Mouse (Mus musculus) ES-Bruce4 (cell line): ENCODE measurements at regions not wholly inside any gene's neighbourhood (a gene's known extent, or its start where the extent isn't known, plus 50 kb on each side); places are given as distances from the start of the nearest gene placed in this dataset.
A peak's percentile ranks its signal among the peaks of the same experiment; 100 is the strongest.

Experiments used
- H3K27ac ChIP-seq: 2 replicates; pipeline ENCODE4 v1.5.1; 2012; ENCODE audit warnings: low read length, inconsistent platforms; ENCODE audit not compliant: insufficient read depth
- H3K27me3 ChIP-seq: 2 replicates; pipeline ENCODE4 v1.6.1; 2012; ENCODE audit warnings: mild to moderate bottlenecking, low read length, inconsistent platforms; ENCODE audit not compliant: control insufficient read depth, poor library complexity, insufficient read depth, severe bottlenecking
- H3K36me3 ChIP-seq: 2 replicates; pipeline ENCODE4 v1.6.1; 2012; ENCODE audit warnings: inconsistent platforms, mild to moderate bottlenecking, low read length, moderate library complexity; ENCODE audit not compliant: control insufficient read depth, poor library complexity, insufficient read depth, severe bottlenecking
- H3K4me1 ChIP-seq: one replicate; pipeline ENCODE4 v1.8.1; 2011; ENCODE audit warnings: low read length; ENCODE audit not compliant: control insufficient read depth, insufficient read depth
- H3K4me3 ChIP-seq: 2 replicates; pipeline ENCODE4 v1.5.1; 2011; ENCODE audit warnings: low read depth, mild to moderate bottlenecking, low read length
- H3K9ac ChIP-seq: 2 replicates; pipeline ENCODE4 v1.6.1; 2012; ENCODE audit warnings: low read depth, mild to moderate bottlenecking, inconsistent platforms; ENCODE audit not compliant: poor library complexity, severe bottlenecking
- H3K9me3 ChIP-seq: replicated peaks from 2 replicates; pipeline ENCODE4 v1.6.1; 2012; ENCODE audit warnings: mild to moderate bottlenecking, low read length, inconsistent platforms; ENCODE audit not compliant: control insufficient read depth, poor library complexity, insufficient read depth, severe bottlenecking
- CTCF ChIP-seq: IDR thresholded peaks from one replicate; pipeline ENCODE4 v1.8.1; 2011; ENCODE audit warnings: low read depth, low read length
- EP300 ChIP-seq: IDR thresholded peaks from 2 replicates; pipeline ENCODE4 v1.6.1; 2011; ENCODE audit warnings: low read depth, low read length; ENCODE audit not compliant: insufficient read depth
- POLR2A ChIP-seq: IDR thresholded peaks from one replicate; pipeline ENCODE4 v1.8.1; 2011; ENCODE audit warnings: low read length; ENCODE audit not compliant: insufficient read depth

DNA sequence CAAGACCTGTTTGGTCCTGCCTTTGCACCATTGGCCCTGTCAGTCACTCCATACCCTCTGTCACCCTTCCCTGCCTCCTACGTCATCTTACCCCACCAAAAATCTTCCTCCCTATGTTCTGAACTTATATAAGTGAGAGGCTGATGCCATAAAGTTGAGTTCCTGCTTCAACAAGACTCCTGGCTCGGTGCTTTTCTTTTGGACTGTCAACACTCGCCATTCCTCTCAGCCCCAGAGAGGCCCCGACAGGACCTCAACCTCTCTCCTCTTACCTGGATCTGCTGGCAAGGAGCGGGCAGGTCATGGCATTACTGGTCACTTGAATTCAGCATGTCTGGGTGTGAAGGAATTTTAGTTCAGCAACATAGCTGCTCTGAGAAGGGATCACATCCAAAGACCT lies 86.9 kb downstream of the Rnd3 start:
- Histone ChIP-seq H3K27me3 (no peaks in the 10 kb centered on the region), H3K4me3 (no peak overlapping the region), H3K4me1 (peaks cover 4% of the 10 kb centered on the region), H3K36me3 (no peaks in the 10 kb centered on the region), H3K27ac (no peak overlapping the region), H3K9me3 (peaks cover 3% of the 10 kb centered on the region; the same call in 1 of the 2 replicates), H3K9ac (no peak overlapping the region)
- no peak for TF ChIP-seq POLR2A
- no peak for TF ChIP-seq CTCF
- TF ChIP-seq EP300 = no peak

DNA sequence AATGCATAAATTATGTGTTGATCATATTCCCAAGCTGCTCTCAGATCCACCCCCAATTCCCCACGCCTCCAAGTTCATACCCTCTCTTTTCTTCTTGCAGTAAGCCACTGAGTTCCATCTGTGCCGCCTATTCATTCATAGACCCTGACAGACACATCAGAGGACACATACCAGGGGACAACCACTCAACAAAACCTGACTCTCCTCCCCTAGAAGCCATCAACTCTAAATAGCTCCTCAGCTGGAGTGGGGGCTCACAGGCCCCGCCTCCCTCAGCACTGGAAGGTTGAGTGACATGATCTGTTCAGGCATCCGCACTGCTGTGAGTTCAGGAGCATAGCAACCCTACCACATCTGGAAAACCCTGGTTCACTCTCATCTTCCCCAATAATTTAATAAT lies 90.8 kb downstream of the Rnd3 start:
- Histone ChIP-seq H3K36me3 (no peaks in the 10 kb centered on the region), H3K9ac (no peak overlapping the region), H3K27me3 (no peaks in the 10 kb centered on the region), H3K4me1 (peaks cover 2% of the 10 kb centered on the region), H3K9me3 (peaks cover 3% of the 10 kb centered on the region; the same call in 1 of the 2 replicates), H3K27ac (no peak overlapping the region), H3K4me3 (no peak overlapping the region)
- no peak for TF ChIP-seq POLR2A
- no peak for TF ChIP-seq EP300
- TF ChIP-seq CTCF = no peak

DNA sequence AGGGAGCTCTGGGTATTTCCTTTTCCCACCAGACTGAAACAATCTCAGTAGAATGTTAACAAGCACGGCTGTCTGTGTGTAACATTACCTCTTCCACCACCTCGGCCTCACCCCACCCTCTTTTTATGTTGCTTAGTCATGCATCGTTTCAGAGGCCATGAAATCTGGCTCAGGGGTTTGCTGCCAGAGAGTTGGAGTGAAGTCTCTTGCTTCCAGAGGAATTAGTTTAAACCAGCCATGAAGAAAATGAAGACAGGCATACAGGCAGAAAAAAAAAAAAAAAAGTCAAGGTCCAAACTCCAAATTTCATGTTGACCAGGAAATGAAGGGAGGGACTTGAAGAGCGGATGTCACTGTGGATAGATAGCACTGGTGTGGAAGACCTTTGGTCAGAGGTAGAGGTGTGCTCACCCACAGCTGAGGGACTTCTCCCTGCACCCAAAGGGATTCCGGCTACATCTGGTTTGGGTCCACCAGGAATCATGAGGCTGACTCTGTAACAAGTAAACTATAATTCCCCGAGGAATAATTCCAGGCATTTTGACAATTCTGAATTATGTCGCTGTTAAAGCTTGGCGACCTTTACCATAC lies 92.7 kb downstream of the Rnd3 start:
- H3K27ac ChIP-seq = no peak overlapping the region
- H3K27me3 ChIP-seq = no peaks in the 10 kb centered on the region
- H3K36me3 ChIP-seq = no peaks in the 10 kb centered on the region
- no peak overlapping the region for H3K4me3 ChIP-seq
- TF ChIP-seq CTCF = no peak
- TF ChIP-seq POLR2A = no peak
- peaks cover 2% of the 10 kb centered on the region for H3K4me1 ChIP-seq
- H3K9me3 ChIP-seq = no peaks in the 10 kb centered on the region
- H3K9ac ChIP-seq = no peak overlapping the region

DNA sequence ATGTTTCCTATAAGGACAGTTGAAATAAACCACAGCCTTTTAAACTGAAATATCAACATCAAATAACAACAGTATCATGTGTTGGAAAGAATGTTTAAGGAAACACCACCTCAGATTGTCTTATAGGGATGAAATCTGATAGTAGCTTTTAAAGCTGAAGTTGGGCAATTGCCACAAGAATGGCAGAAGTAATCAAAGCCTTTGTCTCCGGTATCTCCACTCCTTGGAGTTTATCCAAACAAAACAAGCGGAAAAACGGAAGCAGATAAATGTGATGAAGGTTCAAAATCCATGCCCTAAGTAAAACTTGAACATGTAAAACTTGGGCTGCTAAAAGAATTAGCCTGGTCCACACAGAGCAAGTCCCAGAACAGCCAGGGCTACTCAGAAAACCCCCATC lies 93.6 kb downstream of the Rnd3 start:
- H3K9ac ChIP-seq = no peak overlapping the region
- H3K36me3 ChIP-seq = no peaks in the 10 kb centered on the region
- H3K4me1 ChIP-seq = peaks cover 2% of the 10 kb centered on the region
- H3K9me3 ChIP-seq = no peaks in the 10 kb centered on the region
- H3K4me3 ChIP-seq = no peak overlapping the region
- no peaks in the 10 kb centered on the region for H3K27me3 ChIP-seq
- no peak overlapping the region for H3K27ac ChIP-seq
- no peak for TF ChIP-seq CTCF

DNA sequence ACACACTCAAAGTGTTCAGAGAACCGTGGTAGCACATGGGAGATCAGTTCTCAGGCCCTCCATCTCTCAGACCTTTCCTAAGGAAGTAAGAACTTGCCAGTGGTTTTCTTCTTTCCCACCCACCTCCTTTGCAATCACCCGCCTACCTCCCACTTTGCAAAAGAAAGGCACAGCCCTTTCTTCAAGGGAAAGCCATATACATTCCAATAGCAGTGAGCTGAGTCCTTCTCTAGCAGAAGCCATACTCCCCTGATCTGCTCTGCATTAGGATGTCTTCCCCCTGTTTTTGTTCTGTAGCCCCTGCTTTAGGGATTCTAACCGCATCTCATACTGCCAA lies 99.1 kb downstream of the Rnd3 start:
- Histone ChIP-seq H3K27ac (peak overlapping the region; percentile 99), H3K27me3 (no peaks in the 10 kb centered on the region)
- TF ChIP-seq EP300 = 0 out of 2 replicates have a peak, but pooled peaks have one; percentile 30
- no peak for TF ChIP-seq POLR2A

DNA sequence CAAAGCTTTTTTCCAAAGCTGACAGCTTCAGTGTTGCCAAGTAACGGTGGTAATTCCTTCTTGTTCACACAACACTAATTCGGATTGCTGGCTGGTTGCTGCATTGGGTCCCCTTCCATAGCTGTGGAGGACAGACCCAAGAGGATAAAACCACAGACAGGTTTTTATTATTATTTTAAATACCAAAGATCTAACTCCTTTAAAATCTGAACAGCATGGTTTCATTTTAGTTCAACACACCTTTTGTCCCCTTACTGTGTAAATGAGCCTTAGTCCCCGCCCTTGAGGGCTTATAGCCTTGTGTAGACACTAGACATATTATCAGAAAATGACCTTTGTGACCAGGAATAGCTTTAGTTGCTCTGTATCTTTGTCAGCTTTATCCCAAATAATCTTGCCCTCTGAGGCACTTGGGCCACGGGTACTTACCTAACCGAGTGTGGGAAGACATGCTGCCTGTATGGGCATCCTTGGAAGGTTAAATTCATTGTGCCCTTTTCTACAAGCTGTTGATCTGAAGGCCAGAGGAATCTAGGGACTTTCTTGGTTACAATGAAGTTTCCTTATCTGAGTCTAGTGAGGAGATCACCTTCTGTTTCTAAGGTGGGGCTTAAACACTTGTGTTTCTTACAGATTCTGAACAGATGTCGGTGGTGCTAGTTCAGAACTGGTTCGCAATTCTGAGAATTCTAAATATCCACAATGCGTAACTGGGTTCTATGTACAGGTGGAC lies 99.6 kb downstream of the Rnd3 start:
- Histone ChIP-seq H3K36me3 (no peaks in the 10 kb centered on the region), H3K4me1 (peaks cover 7% of the 10 kb centered on the region), H3K9me3 (no peaks in the 10 kb centered on the region), H3K27ac (peak overlapping the region; percentile 99), H3K27me3 (no peaks in the 10 kb centered on the region), H3K4me3 (no peak overlapping the region), H3K9ac (no peak overlapping the region)
- no peak for TF ChIP-seq EP300
- TF ChIP-seq CTCF = no peak
- no peak for TF ChIP-seq POLR2A

More for the DNA sequence above, 99.1 kb downstream of the Rnd3 start:
- H3K9me3 ChIP-seq = no peaks in the 10 kb centered on the region
- peaks cover 7% of the 10 kb centered on the region for H3K4me1 ChIP-seq
- no peak overlapping the region for H3K4me3 ChIP-seq
- H3K36me3 ChIP-seq = no peaks in the 10 kb centered on the region
- H3K9ac ChIP-seq = no peak overlapping the region
